Mouse (Mus musculus) gastrocnemius, postnatal 10 days (tissue): Measurements from ENCODE around the gene 1110002E22Rik. TPM values are rescaled to one million over a fixed set of nuclear protein-coding genes. Genes with fewer than 3 reads are reported as not detected.

Experiments
- DNase-seq: peaks from one replicate; pipeline ENCODE4 v3.0.0; 2021; ENCODE audit warnings: mixed read lengths
- total RNA-seq, 2 experiments: library from RNA; stranded (reverse); gene quantifications; 2 replicates each; pipeline ENCODE4 v1.2.3; 2021

Gene 1110002E22Rik
- total RNA-seq, 2 experiments from 2014 or later, result 191 to 209 TPM

GRCm38 (mm10) chr3:138063731-138064329, 1.0 kb upstream of the 1110002E22Rik start:
- DNase-seq, result peak; percentile 82

GRCm38 (mm10) chr3:138065930-138066329, 1.1 kb downstream of the 1110002E22Rik start:
- no peak for DNase-seq

DNA sequence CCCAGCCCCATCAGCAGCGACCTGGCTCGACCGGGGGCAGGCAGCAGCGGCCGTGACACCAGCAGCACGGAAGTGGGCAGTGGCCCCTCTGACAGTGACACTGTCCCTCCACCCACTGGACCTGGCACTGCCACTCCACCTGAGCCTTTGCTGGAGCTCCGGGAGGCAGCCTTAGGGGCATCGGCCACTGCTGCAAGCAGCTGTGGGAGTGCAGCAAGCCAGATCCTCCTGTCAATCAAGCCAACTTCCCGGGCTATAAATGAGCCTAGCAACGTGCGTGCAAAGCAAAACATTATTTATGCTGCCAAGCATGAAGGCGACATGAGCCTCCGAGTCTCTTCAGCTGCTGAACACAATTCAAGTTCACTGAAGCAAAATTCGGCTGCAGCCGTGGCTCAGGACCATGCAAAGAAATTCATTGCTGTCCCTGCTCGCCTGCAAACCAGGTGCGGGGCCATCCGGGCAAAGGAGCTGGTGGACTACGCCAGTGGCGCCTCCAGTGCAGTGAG, 1.6 kb downstream of the 1110002E22Rik start:
- DNase-seq, result peak; percentile 56

GRCm38 (mm10) chr3:138067288-138067687, 2.4 kb downstream of the 1110002E22Rik start, which contains the start of gene Gm5105:
Gm5105 (minus strand) TSS chr3:138067388.
- DNase-seq, result no peak

GRCm38 (mm10) chr3:138068103-138068502, 3.3 kb downstream of the 1110002E22Rik start:
- DNase-seq, result no peak

GRCm38 (mm10) chr3:138069756-138070511, 5.1 kb downstream of the 1110002E22Rik start:
- no peak for DNase-seq

DNA sequence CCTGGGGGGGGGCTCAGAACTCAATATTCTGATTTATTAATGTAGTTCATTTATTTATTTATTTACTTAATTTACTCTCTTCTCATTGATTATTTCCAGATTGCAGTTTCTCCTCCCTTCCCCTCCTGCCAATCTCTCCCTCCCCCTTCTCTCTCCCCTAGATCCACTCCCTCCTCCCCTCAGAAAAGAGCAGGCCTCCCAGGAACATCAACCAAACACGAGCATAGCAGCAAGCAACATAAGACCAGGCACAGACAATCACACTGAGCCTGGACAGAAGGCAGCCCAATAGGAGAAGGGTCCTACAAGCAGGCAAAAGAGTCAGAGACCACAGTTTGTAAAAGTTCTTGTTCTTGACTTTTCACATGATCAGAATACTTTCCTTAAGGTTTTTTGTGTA, 6.2 kb downstream of the 1110002E22Rik start:
- DNase-seq, result no peak

- peak; percentile 34 for DNase-seq
Measured at GRCm38 (mm10) chr3:138071476-138072073, 6.7 kb downstream of the 1110002E22Rik start.

DNA sequence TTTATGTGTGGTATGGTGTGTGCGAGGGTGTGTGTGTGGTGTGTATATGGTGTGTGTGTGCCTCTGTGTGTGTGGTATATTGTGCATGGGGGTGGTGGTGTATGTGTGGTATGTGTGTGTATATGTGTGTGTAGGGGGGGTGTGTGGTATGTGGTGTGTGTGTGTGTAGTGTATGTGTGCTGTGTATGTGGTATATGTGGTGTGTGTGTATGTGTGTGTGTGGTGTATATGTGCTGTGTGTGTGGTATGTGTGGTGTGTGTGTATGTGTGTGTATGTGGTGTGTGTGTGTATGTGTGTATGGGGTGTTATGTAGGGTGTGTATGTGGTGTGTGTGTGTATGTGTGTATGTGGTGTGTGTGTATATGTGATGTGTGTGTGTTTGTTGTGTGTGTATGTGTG, 9.4 kb downstream of the 1110002E22Rik start:
- no peak for DNase-seq

DNA sequence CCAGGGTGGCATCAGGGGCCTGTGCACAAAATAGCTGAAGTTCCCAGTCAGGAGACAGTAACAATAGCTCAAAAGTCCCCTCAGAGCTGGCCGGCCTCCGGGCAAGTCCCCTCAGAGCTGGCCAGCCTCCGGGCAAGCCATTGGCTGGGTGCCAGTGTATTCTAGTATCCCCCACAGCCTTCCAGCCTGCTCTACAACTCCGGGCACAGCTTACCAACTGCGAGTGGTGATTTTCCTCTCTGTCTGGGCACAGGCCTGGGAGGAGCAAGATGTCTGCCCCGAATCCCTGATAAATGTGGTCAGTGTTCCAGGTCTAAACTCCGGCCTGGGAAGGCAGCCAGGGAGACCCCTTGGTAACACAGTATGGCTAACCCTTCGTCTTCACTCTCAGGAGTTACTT, 10.4 kb downstream of the 1110002E22Rik start:
- peak; percentile 64 for DNase-seq

- DNase-seq, result no peak
Measured at GRCm38 (mm10) chr3:138077476-138078340, 12.9 kb downstream of the 1110002E22Rik start.

DNA sequence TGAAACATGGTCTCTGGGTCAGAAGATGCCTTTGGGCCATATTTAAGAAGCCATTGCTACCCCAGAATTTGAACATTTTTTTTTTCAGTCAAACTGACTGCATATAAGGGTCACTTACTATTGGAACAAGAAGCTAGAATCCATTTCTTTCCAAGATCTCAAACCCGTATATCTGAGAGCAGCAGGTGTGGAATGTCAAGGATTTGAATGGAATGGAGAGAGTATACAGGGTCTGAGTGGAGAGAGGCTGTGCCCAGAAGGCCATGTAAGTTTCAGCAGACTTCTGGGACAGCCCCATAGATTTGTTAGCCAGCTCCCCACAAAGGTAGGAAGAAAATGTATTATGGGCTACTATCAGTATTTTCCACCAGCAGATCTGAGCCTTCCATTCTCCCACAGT, 13.8 kb downstream of the 1110002E22Rik start:
- no peak for DNase-seq

GRCm38 (mm10) chr3:138083073-138083637, 18.3 kb downstream of the 1110002E22Rik start:
- DNase-seq, result no peak

GRCm38 (mm10) chr3:138083896-138084295, 19.0 kb downstream of the 1110002E22Rik start:
- no peak for DNase-seq

- no peak for DNase-seq
Measured at GRCm38 (mm10) chr3:138095301-138095700, 30.4 kb downstream of the 1110002E22Rik start.

- DNase-seq, result no peak
Measured at GRCm38 (mm10) chr3:138095718-138096117, 30.9 kb downstream of the 1110002E22Rik start.

GRCm38 (mm10) chr3:138096263-138097028, 31.6 kb downstream of the 1110002E22Rik start:
- no peak for DNase-seq

DNA sequence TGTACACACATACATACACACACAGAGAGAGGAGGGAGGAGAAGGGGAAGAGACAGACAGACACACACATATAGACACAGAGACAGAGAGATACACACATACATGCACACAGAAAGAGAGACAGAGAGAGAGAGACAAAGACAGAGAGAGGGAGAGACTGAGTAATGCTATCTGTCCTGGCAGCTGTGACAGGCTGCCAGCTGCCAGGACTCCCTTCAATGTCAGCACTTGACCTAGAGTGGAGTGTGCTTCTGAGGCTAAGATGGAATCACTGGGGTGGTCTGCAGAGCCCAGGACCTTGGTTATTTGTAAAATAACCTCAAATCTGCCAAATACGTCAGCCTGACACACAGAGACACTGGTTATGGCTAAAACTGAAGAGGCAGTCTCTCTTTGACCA, 32.9 kb downstream of the 1110002E22Rik start:
- no peak for DNase-seq

DNA sequence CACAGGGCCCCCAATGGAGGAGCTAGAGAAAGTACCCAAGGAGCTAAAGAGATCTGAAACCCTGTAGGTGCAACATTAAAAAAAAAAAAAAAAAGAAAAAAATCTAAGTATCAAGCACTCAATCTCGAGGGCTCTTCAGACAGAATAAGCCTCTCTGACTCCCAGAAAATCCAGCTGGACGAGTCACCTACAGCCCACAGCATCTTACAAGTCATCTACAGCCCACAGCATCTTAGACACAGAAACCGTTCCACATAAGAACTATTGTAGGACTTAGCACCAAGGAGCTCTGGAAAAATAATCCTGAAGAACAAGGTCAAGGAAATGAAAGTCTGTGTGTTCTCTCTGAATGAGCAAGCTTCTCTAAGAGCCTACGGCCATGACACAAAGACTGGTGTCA, 37.1 kb downstream of the 1110002E22Rik start:
- no peak for DNase-seq

DNA sequence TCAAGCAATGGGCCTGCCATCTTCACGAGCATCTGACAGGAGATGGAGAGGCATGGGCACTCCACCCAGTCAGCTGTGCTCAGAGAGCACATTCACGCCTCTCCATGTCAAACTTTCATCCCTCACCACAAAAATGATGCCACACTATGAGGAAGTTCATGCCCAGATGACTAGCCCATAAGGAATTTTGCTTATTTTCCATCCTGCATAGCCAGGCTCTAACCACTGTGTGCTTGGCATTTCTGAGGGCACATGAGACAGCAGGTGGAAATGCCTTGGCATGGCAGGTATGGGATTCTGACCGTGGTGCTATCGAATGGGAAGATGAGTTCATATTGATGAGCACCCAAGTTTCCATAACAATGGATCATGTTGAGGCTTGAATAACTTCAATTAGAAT, 38.8 kb downstream of the 1110002E22Rik start:
- DNase-seq, result no peak

DNA sequence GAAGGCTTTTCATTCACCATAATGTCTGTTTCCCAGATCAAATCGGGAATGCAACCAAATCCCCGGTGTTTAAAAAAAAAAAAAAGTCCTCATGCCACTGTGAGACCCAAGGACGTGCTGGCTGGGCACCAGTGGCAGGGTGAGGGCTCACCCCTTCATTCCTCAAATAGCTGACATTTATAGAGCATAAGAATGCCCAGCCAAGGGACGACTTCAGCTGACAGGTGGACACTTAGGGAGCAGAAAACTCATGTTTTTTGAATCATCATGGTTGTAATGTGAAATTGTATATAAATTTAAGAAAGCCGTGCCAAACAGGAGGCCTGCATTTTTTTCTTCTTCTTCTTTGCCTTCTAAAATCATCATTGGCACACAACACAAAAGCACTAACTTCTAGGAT, 40.2 kb downstream of the 1110002E22Rik start:
- no peak for DNase-seq
